Mouse (Mus musculus): ENCODE results near the gene Egln1. TPM values are rescaled to one million over a fixed set of nuclear protein-coding genes. Genes with fewer than 3 reads are reported as not detected.

The Egln1 gene
- polyA plus RNA-seq, 1 experiment from 2014 or later, result 7.7 TPM

GRCm38 (mm10) chr8:124860188-124860587 is 88.9 kb downstream of the Egln1 start:
- no peaks in the 10 kb centered on the region; the same call in 1 of the 2 replicates for H3K4me1 ChIP-seq (ENCODE audit: insufficient read depth, low read depth, low read length)
- WGBS, result 95% methylated on average over 3 of the region's 3 CpGs
- ATAC-seq (no peak), DNase-seq (ENCODE audit: low spot score) (no peak)
- no peak overlapping the region for H3K27ac ChIP-seq (ENCODE audit: low read length)
- no peak overlapping the region for H3K9ac ChIP-seq (replicated peaks; ENCODE audit: low read depth)
- H3K36me3 ChIP-seq (ENCODE audit: insufficient read depth, low read length), result peaks cover 5% of the 10 kb centered on the region; the same call in 1 of the 2 replicates
- no peak overlapping the region for H3K4me2 ChIP-seq (replicated peaks; ENCODE audit: low read depth, low read length)
- no peaks in the 10 kb centered on the region for H3K9me3 ChIP-seq (ENCODE audit: low read length)
- H3K4me3 ChIP-seq (ENCODE audit: low read depth, low read length), result no peak overlapping the region
- no peaks in the 10 kb centered on the region for H3K27me3 ChIP-seq (replicated peaks; ENCODE audit: insufficient read depth, low read length)
- TF ChIP-seq EP300 (IDR thresholded peaks at IDR 0.05) (no peak), CTCF (IDR thresholded peaks at IDR 0.05) (no peak)

DNA sequence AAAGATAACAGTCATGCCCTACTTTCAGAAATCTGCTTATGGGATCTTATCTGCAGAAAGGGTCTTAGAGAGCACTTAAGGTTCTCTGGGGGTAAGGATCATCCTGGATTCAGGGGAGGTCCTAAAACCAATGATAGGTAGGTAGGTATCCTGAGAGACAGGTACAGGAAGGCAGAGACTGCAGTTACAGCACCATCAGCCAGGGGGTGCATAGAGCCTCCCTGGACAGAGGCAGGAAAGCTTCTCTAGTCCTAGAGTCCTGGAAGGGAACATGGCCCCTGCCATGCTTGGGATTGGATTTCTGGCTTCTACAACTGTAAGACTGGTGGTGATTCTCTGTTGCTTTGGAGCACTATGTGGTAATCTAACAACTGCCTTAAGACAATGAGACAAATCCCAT is 89.7 kb downstream of the Egln1 start:
- H3K9ac ChIP-seq (replicated peaks; ENCODE audit: low read depth), result no peak overlapping the region
- DNase-seq (ENCODE audit: low spot score), result peak; percentile 22
- no peak overlapping the region for H3K4me2 ChIP-seq (replicated peaks; ENCODE audit: low read depth, low read length)
- H3K27me3 ChIP-seq (replicated peaks; ENCODE audit: insufficient read depth, low read length), result no peaks in the 10 kb centered on the region
- peaks cover 11% of the 10 kb centered on the region; the same call in 1 of the 2 replicates for H3K36me3 ChIP-seq (ENCODE audit: insufficient read depth, low read length)
- H3K4me1 ChIP-seq (ENCODE audit: insufficient read depth, low read depth, low read length), result no peaks in the 10 kb centered on the region; the same call in 1 of the 2 replicates
- H3K9me3 ChIP-seq (ENCODE audit: low read length), result no peaks in the 10 kb centered on the region
- TF ChIP-seq EP300 (IDR thresholded peaks at IDR 0.05) (no peak), CTCF (IDR thresholded peaks at IDR 0.05) (peak; percentile 66)
- H3K27ac ChIP-seq (ENCODE audit: low read length), result no peak overlapping the region
- no peak overlapping the region for H3K4me3 ChIP-seq (ENCODE audit: low read depth, low read length)
- ATAC-seq, result no peak

Other genes with a start within 250 kb of the Egln1 start
- gene Ttc13, start 227.3 kb downstream of the Egln1 start, polyA plus RNA-seq (2015; fragmentation: Nextera tagmentation; extraction: Ambion mirVana), result 24.0 and 30.7 TPM in 2 replicates
- 14.6 and 15.0 TPM in 2 replicates for gene Arv1, start 227.2 kb downstream of the Egln1 start, polyA plus RNA-seq (2015; fragmentation: Nextera tagmentation; extraction: Ambion mirVana)
- gene Fam89a, start 197.5 kb downstream of the Egln1 start, polyA plus RNA-seq (2015; fragmentation: Nextera tagmentation; extraction: Ambion mirVana), result 3.0 and 3.9 TPM in 2 replicates
- 1.5 and 1.7 TPM in 2 replicates for gene Trim67, start 156.2 kb downstream of the Egln1 start, polyA plus RNA-seq (2015; fragmentation: Nextera tagmentation; extraction: Ambion mirVana)
- gene Gnpat, start 86.3 kb downstream of the Egln1 start, polyA plus RNA-seq (2015; fragmentation: Nextera tagmentation; extraction: Ambion mirVana), result 67.8 and 71.5 TPM in 2 replicates
- gene 2810004N23Rik, start 86.2 kb downstream of the Egln1 start, polyA plus RNA-seq (2015; fragmentation: Nextera tagmentation; extraction: Ambion mirVana), result 18.0 and 18.2 TPM in 2 replicates
- 7.0 and 7.7 TPM in 2 replicates for gene Exoc8, start 51.6 kb downstream of the Egln1 start, polyA plus RNA-seq (2015; fragmentation: Nextera tagmentation; extraction: Ambion mirVana)
- 6.9 TPM in 2 replicates for gene Sprtn, start 51.4 kb downstream of the Egln1 start, polyA plus RNA-seq (2015; fragmentation: Nextera tagmentation; extraction: Ambion mirVana)
- 60.6 and 63.3 TPM in 2 replicates for gene Tsnax, start 63.7 kb upstream of the Egln1 start, polyA plus RNA-seq (2015; fragmentation: Nextera tagmentation; extraction: Ambion mirVana)
- 0.97 and 1.0 TPM in 2 replicates for gene Disc1, start 104.9 kb upstream of the Egln1 start, polyA plus RNA-seq (2015; fragmentation: Nextera tagmentation; extraction: Ambion mirVana)

Data from lung, postnatal 0 days (tissue).